Mouse (Mus musculus) cortical plate, adult 2 months (tissue): ENCODE results near the gene Prss30. TPM values are rescaled to one million over a fixed set of nuclear protein-coding genes. Genes with fewer than 3 reads are reported as not detected.
"Not testable (repeated sequence)": the region's sequence is repeated elsewhere in the genome, so short reads cannot be mapped to it uniquely, and the experiment has no call there.

Experiments used
- H3K27ac ChIP-seq: fragments of 200-500 bp; 2 replicates; pipeline ENCODE4 v1.5.1; 2012; ENCODE audit warnings: low read length, control low read depth, inconsistent platforms; ENCODE audit not compliant: insufficient read depth
- H3K4me1 ChIP-seq: fragments of 200-500 bp; 2 replicates; pipeline ENCODE4 v1.6.1; 2011; ENCODE audit warnings: low read length; ENCODE audit not compliant: control insufficient read depth, insufficient read depth
- H3K4me3 ChIP-seq: fragments of 200-500 bp; 2 replicates; pipeline ENCODE4 v1.5.1; 2011; ENCODE audit warnings: mild to moderate bottlenecking, low read length, control low read depth; ENCODE audit not compliant: insufficient read depth
- CTCF ChIP-seq: fragments of 200-500 bp; IDR thresholded peaks from 2 replicates; pipeline ENCODE4 v1.5.1; 2011; ENCODE audit warnings: mild to moderate bottlenecking, control low read depth, low read length; ENCODE audit not compliant: insufficient read depth; ENCODE audit errors: extremely low read depth
- POLR2A ChIP-seq: fragments of 200-500 bp; IDR thresholded peaks from 2 replicates; pipeline ENCODE4 v1.6.1; 2011; ENCODE audit warnings: mild to moderate bottlenecking, low read length, control low read depth; ENCODE audit not compliant: insufficient read depth; ENCODE audit errors: extremely low read depth
- polyA plus RNA-seq: library from polyadenylated mRNA; depleted of rRNA; stranded (reverse); fragments of >200 nt; gene quantifications from 2 replicates; pipeline ENCODE4 v1.2.3, GENCODE M21; 2012

The Prss30 gene
- polyA plus RNA-seq, 1 experiment = 0.46 TPM

DNA sequence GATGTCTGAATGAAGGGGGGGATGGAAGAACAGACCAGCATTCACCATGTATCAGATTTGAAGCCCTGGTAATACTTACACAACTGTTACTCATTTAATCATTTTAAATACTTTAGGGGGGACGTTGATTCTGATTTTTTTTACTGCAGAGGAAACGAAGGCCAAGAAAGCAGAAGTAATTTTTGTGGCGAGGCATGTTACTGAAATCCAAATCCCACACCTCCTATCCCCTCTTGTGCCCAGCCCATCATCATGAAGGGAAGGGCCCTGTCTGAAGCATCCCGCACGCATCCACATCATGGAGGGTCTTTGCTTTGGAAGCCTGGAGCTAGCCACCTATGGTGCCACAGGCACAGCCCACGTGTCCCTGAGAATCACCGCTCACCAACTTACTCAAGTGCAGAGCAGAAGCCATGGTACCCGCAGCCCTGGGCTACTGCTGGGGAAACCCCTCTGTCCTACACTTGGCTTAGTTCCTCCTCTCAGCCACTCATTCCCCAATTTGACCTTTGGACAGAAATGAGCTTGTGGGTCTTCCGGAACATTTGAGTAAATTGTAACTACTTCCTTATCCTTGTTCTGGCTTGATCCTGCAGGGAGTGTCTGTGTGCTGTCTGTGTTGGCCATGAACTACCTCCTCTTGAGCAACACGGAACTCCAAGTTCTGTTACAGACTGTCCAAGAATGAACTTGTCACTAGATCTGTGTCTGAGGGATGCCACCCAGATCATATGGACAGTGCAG, 13.5 kb downstream of the Prss30 start:
- Histone ChIP-seq H3K4me3 (no peak overlapping the region), H3K4me1 (no peaks in the 10 kb centered on the region), H3K27ac (no peak overlapping the region)
- TF ChIP-seq CTCF = no peak
- TF ChIP-seq POLR2A = no peak

DNA sequence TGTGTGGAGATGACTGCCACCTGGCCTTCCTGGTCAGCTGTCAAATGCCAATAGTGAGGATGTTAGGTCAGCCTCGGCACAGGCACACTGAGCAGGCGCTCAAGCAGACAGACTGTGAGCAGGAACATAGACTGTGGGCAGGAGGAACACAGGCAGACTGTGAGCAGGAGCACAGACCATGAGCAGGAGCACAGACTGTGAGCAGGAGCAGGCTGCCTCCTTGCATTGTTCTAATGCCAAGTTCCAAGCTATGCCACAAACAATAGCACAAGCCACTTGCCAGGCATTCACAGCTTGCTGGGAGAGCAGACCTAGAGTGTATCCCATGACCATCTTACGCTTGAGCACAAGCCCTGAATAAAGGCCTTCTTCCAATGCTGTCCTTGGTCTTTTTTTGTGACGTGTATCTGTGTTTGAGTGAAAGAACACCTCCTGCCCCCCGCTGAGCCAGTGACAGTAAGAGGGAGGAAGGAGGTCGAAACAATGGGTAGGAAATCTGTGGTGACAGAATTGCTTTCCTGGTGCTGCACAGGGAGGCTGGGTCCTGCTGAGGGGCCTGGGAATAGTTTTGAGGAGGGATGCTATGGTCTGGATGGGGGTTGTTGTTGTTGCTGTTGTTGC, 14.5 kb downstream of the Prss30 start:
- H3K4me3 ChIP-seq = no peak overlapping the region
- TF ChIP-seq CTCF (no peak), POLR2A (no peak)
- no peaks in the 10 kb centered on the region for H3K4me1 ChIP-seq
- H3K27ac ChIP-seq = no peak overlapping the region

DNA sequence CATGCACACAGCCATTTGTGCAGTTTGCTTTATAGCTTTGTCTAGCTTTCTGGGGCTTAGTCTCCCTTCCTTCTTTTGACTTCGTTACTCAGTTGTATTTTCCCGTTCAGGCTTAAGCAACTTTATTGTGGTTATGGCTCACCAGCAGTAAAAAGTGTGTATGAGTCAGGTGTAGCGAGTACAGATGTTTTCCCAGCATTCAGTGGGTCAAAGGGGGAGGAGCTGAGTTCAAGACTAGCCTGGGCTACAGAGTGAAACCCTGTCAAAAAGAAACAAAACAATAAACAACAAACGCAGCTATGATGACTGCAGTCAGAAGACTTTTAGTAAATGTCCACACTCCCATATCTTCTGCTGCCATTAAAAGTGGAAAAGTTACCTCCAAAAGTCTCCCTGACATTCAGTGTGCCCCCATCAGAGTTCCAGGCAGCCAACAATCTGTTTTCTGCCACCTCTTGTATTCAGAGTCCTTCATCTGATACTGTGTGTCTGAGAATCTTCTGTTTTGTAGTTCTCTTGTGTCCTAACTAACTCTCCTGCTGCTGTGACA, 18.7 kb downstream of the Prss30 start:
- Histone ChIP-seq H3K27ac (no peak overlapping the region), H3K4me3 (no peak overlapping the region), H3K4me1 (no peaks in the 10 kb centered on the region)
- TF ChIP-seq POLR2A = no peak
- no peak for TF ChIP-seq CTCF

DNA sequence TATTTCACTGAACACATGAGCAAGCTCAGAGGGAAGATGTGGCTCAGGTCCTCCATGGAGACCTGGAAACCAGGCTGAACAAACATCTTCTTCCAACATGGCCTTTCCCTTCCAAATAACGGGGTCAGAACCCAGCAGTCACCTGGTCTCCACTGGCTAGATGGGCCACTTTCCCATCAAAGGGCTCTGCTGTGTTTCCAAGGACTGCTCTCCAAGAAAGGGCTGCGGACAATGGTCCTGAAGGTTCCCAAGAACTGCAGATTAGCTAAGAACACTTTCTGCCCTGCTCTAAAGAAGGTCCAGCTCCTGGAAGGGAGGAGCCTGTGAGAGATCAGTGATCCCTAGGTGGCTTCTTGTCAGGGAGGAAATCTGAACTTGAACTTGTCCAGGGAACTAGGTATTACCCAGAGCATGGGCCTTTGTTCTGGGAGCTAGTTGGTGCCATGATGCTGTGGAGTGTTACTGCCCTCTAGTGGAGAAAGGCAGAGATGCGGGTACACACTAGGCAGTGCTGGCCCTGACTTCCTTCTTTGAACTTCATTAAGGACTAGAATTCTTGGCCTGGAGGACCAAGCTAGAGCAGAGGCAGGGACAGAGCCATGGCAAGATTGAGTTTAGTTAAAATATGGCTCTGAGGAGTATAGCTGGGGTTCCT, 20.2 kb downstream of the Prss30 start:
- Histone ChIP-seq H3K4me3 (no peak overlapping the region), H3K4me1 (no peaks in the 10 kb centered on the region), H3K27ac (no peak overlapping the region)
- TF ChIP-seq CTCF (peak; percentile 100), POLR2A (no peak)

DNA sequence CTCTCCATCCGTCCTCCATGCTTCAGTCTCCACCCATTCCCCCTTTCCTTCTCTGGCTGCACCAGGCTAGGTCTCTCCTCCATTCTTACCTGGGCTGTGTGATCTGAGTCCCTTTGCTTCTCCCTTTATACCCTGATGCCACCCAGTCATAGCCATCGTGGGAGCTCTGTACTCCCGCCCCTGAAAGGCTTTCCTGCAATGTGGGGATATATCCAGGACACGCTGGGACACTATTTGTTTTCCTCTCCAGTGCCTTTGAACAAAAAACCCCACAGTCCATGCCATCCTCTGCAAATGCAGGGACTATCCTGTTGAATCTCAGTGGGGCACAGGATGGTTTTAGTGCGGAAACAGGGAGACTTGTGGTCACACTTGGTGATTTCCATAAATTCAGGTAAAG, 25.2 kb downstream of the Prss30 start, which contains the start of gene Sbpl:
Sbpl (minus strand) TSS at position 101 of the 400 bp plus-strand sequence.
- no peak for TF ChIP-seq POLR2A
- TF ChIP-seq CTCF = no peak
- Histone ChIP-seq H3K4me3 (no peak within 1 kb of the TSS), H3K27ac (no peak within 1 kb of the TSS), H3K4me1 (no peaks in the 10 kb centered on the region)

DNA sequence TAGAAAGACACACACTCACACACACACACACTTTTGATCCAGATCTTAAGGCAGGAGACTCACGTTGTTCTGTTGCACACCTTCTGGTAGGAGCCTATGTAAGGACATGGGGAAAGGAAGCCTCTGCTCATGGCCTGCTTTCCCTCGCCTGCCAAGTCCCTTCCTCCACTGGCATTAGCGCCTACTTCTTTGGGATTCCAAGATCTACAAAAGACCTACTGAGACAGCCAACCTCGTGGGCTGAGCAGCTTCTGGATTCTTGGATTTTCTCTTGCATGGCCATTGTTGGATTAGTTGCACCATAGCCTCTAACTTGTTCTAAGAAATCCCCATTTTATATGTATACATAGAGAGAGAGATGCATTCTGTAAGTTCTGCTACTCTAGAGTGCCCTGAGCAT, 29.5 kb downstream of the Prss30 start:
- H3K27ac ChIP-seq = not testable (repeated sequence)

DNA sequence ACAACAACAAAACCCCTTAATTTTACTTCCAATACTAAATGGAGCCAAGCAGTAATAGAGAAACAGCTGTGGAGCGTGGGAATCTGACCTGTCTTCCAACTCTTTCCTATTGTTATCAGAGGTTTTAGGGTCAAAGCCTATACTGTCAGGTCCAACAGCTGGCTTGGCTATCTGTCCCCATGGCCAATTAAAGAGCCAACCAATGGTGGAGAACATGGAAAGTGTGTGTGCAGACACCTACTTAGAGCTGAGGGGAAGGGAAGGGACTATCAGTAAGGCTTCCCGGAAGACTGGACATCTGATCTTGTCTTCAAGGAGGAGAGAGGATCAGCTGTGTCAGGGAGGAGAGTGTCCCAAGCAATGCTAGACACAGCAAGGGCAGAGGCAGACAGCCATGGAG, 31.3 kb downstream of the Prss30 start:
- Histone ChIP-seq H3K4me1 (0 out of 2 replicates have a peak, but pooled peaks cover 2% of the 10 kb centered on the region), H3K27ac (no peak overlapping the region), H3K4me3 (no peak overlapping the region)
- TF ChIP-seq POLR2A = no peak
- TF ChIP-seq CTCF = no peak

More for the DNA sequence above, 29.5 kb downstream of the Prss30 start:
- H3K4me1 ChIP-seq, H3K4me3 ChIP-seq: not testable (repeated sequence)

DNA sequence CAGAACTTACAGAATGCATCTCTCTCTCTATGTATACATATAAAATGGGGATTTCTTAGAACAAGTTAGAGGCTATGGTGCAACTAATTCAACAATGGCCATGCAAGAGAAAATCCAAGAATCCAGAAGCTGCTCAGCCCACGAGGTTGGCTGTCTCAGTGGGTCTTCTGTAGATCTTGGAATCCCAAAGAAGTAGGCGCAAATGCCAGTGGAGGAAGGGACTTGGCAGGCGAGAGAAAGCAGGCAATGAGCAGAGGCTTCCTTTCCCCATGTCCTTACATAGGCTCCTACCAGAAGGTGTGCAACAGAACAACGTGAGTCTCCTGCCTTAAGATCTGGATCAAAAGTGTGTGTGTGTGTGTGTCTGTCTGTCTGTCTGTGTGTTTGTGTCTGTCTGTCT, 32.9 kb downstream of the Prss30 start:
- H3K4me1 ChIP-seq, H3K27ac ChIP-seq: not testable (repeated sequence)

DNA sequence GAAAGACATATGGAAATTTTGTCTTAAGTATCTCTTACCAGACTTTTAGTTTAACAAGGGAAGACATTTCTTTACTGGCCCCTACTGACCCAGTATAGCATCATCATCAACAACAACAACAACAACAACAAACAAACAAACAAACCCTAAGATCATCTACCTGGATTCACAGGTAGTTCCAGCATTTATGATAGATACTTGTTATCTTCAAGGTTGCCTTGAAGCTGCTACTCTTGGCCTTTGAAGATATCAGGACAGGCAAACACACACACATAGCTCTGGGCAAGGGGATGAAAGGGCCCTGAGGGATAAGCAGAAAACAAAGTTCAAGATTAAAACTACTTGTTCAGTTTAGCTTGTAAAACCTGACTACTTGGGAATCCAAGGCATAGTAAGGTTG, 39.0 kb downstream of the Prss30 start, which contains the start of gene Sbp:
Sbp (plus strand) TSS at position 301 of the 400 bp plus-strand sequence.
- H3K4me3 ChIP-seq = no peak within 1 kb of the TSS
- H3K27ac ChIP-seq = no peak within 1 kb of the TSS
- TF ChIP-seq POLR2A (no peak), CTCF (no peak)
- H3K4me1 ChIP-seq = no peaks in the 10 kb centered on the region

More for the DNA sequence above, 32.9 kb downstream of the Prss30 start:
- not testable (repeated sequence) for H3K4me3 ChIP-seq

DNA sequence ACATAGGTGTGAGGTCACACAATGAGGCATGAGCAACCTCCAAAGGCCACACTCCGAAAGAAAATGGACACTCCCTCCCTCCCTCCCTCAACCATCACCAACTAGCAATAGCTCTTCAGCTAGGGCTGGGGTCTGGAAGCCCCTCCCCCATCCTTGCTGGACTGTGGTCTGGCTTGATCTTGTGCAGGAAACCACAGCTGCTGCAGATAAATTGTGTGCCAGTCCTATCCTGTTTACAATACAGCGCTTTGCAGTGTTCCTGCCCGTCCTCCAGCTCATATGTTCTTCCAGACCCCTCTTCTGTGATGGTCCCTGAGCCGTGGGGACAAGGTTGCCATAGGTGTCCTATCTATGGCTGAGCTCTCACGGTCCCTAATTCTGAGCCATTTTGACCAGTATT, 49.2 kb downstream of the Prss30 start:
- Histone ChIP-seq H3K4me3 (no peak overlapping the region), H3K27ac (no peak overlapping the region), H3K4me1 (no peaks in the 10 kb centered on the region)
- no peak for TF ChIP-seq POLR2A
- TF ChIP-seq CTCF = no peak
